Mouse (Mus musculus) right cerebral cortex, postnatal 10 days (tissue): ENCODE measurements around the gene Rps6kb2.

Experiments
- DNase-seq, 2 experiments: peaks; one replicate each; pipeline ENCODE4 v3.0.0; 2021; ENCODE audit warnings: low spot score in 2 of 2

Rps6kb2 gene

GRCm38 (mm10) chr19:4120496-4120895, 42.7 kb downstream of the Rps6kb2 start:
- peak in 1 of 2 experiments; percentile 31 for DNase-seq

DNA sequence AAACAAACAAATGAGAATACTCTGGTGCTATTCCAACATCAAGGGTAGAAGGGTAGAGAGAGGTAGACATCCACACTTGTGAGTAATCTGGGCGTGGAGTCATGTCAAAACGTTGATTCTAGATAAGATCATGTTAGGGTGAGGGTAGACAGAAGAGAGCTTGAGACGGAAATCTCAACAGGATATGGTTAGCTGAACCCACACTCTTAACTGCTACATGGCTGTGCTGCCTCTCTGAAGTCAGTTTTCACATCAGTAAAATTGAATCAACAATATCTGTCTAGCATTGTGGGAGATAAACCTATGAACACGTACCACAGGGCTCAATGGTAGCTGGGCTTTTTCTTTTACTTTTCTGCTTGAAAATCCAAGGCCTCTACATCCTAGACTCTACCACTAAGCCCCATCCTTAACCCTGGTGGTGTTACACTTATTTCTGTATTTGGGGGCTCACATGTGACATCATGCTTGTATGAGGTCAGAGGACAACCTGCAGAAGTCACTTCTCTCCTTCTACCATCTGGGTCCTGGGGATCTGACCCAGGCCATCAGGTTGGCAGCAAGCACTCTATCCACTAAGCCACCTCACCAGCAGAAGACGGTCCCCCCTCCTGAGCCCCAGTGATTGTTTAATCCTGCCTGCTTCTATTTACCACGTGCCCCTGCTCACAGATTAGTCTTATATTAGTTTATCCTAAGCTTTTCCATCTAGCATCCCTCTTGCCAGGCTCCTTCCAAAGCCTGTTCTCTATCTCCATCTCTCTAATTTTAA, 43.3 kb downstream of the Rps6kb2 start:
- peak in 1 of 2 experiments; percentile 29 for DNase-seq

GRCm38 (mm10) chr19:4118350-4118749, 44.8 kb downstream of the Rps6kb2 start:
- DNase-seq, result no peak

- DNase-seq, result no peak
These were observed 46.1 kb downstream of the Rps6kb2 start for GRCm38 (mm10) chr19:4117006-4117405.

DNA sequence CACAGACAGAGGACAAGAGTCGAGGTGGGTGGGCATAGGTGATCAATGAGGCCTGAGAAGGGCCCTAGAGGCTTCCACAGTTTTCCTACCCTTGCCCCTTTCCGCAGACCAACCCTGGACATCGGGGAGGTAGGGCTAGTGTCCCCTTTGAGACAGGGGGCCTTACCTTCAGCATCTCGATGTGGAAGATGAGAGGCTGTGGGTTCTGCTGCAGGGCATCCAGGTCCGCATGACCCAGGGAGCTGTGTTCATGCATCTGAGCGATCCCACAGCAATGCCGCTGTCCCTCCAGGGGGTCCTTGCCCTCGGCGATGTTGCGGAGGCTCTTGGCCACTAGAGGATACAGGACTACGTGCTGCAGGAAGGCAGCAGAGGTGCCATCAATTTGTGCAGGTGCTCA, 47.3 kb downstream of the Rps6kb2 start:
- DNase-seq, result no peak

DNA sequence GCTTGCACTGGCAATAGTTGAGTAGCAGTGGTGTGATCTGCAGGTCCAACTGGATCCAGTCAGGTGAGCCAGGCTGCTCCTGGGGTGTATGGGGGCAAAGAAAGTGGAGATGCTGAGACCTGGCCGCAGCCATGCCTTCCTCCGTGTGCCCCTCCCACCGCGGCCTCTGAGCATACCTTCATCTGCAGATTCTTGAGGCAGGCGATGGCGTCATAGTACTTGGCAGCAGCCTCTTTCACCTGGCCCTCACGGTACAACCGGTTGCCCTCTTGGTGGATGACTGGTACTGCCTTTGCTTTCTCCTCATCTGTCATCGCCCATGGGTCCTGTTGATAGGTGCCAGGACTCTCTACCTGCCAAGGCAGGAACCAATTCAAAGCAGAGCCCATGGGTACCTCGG, 48.0 kb downstream of the Rps6kb2 start:
- DNase-seq, result no peak

- DNase-seq, result no peak
These were observed 48.6 kb downstream of the Rps6kb2 start for GRCm38 (mm10) chr19:4114551-4114950.

DNA sequence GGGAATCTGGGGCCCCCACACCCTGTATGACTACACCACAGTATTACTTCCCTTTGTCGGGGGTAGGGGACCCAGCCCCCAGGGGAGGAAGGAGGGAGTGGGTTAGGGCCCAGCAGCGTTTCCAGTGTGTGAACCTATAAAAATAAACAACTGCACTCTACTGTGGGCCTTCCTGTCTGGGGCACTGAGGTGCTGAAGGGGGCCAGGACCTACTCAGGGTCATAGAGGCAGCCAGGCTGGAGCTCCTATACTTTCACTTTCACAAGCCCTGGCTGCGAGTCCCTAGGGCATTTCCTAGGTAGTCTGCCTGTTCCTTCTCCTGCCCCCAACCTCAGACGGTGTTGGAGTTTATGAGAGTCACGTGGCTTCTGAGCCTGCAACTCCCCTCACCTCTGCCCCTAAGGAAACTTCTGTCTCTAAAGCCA, 49.3 kb downstream of the Rps6kb2 start:
- DNase-seq, result no peak

DNA sequence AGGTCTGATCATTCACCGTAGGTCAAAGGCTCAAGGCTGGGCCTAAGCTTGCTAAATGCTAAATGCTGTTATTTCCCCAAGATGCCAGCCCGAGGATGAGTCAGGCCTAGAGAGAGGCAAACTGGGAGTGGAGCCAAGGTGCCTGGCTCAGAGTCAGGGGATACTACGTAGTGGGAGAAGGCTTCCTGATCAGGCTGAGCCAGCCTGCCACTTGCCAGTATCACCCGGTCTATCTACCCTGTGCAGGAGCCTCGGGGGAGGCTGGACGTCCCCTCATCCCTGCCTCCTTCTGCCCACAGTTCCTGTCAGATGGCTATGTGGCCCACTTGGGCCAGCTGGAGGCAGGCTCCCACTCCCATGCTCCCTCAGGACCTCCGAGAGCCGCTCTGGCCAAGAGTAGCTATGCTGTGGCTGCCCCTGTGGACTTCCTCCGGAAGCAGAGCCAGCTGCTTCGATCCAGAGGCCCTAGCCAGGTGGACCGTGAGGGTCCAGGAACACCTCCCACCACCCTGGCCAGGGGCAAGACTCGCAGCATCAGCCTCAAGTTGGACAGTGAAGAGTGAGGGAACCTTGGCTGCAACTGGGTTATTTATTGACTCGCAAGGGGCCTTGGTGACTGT, 49.9 kb downstream of the Rps6kb2 start:
- peak; percentile 74 to 77 for DNase-seq

GRCm38 (mm10) chr19:4112063-4112960, 50.8 kb downstream of the Rps6kb2 start:
- DNase-seq, result no peak

DNA sequence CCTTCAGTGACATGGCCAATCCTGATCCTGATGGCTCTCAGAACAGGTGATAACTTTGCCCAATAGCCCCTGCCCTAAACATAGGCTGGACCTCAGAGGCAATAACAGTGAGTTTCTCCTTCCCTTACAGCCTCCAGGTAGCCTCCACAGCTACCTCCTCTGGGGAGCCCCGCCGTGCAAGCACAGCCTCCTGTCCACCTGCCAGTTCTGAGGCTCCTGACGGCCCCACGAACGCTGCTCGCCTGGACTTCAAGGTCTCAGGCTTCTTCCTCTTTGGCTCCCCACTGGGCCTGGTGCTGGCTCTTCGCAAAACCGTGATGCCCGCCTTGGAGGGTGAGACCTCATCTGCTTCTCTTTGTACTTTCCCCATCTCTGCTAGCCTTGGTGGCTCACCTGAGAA, 54.6 kb downstream of the Rps6kb2 start:
- no peak for DNase-seq

DNA sequence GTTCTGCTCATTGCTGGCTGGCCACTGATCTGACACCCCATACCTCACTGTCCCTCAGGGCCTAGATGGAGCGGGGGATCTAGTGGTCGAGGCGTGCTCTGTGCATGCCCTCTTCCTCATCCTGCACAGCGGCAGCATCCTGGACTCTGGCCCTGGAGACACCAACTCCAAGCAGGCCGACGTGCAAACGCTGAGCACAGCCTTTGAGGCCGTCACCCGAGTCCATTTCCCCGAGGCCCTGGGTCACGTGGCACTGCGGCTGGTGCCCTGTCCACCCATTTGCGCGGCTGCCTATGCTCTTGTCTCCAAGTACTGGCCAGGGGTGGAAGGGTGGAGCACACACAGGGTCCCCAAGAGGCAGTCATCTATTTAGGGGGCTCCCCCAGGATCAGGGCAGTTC, 56.5 kb downstream of the Rps6kb2 start:
- no peak for DNase-seq

DNA sequence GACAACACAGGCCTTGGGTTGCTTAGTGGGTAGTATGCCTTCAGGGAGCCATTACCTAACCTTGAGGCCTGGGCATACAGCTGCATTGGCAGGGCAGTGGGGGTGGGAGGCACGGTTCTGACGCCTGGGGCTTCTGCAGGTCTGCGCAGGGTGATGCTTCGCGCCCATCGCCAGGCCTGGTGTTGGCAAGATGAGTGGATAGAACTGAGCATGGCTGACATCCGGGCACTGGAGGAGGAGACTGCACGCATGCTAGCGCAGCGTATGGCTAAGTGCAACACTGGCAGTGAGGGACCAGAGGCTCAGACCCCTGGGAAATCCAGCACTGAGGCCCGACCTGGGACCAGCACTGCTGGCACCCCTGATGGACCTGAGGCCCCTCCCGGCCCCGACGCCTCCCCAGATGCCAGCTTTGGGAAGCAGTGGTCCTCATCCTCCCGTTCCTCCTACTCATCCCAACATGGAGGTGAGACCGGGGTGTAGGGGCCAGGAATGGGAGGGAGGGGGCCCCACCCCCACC, 58.4 kb downstream of the Rps6kb2 start:
- DNase-seq, result no peak
